Mouse (Mus musculus) bone marrow, adult 2 months (tissue): ENCODE measurements around the gene Spef1. TPM values are rescaled to one million over a fixed set of nuclear protein-coding genes. Genes with fewer than 3 reads are reported as not detected.

Source experiments
- H3K27ac ChIP-seq: fragments of 200-500 bp; 2 replicates; pipeline ENCODE4 v1.5.1; 2012; ENCODE audit warnings: low read depth, mild to moderate bottlenecking, control low read depth, inconsistent platforms, low read length; ENCODE audit not compliant: control insufficient read depth, poor library complexity, insufficient read depth
- H3K4me1 ChIP-seq: fragments of 200-500 bp; 2 replicates; pipeline ENCODE4 v1.6.1; 2011; ENCODE audit warnings: low read length; ENCODE audit not compliant: control insufficient read depth, insufficient read depth
- H3K4me3 ChIP-seq: fragments of 200-500 bp; replicated peaks from 2 replicates; pipeline ENCODE3; 2011; ENCODE audit warnings: mild to moderate bottlenecking, low read depth, low read length, control low read depth; ENCODE audit not compliant: control insufficient read depth
- CTCF ChIP-seq: fragments of 200-500 bp; IDR thresholded peaks from 2 replicates; pipeline ENCODE4 v1.5.1; 2011; ENCODE audit warnings: low read length, control low read depth; ENCODE audit not compliant: control insufficient read depth, insufficient read depth
- POLR2A ChIP-seq: fragments of 200-500 bp; IDR thresholded peaks from 2 replicates; pipeline ENCODE4 v1.6.1; 2011; ENCODE audit warnings: low read depth, mild to moderate bottlenecking, control low read depth, low read length, borderline replicate concordance; ENCODE audit not compliant: control insufficient read depth
- WGBS: fragments of 180-500 bp; shearing (Covaris S2); methylation state at CpG from one replicate; pipeline ENCODE4 v1.1.7; 2018; 5-methylcytosine and 5-hydroxymethylcytosine counted together
- polyA plus RNA-seq: library from polyadenylated mRNA; stranded (reverse); fragments of >200 nt; gene quantifications from 2 replicates; pipeline ENCODE4 v1.2.4, GENCODE M21; 2011; ENCODE audit warnings: low replicate concordance; ENCODE audit not compliant: missing spikeins, insufficient read depth, insufficient read length

The Spef1 gene
- polyA plus RNA-seq, 1 experiment, result 12.5 TPM

DNA sequence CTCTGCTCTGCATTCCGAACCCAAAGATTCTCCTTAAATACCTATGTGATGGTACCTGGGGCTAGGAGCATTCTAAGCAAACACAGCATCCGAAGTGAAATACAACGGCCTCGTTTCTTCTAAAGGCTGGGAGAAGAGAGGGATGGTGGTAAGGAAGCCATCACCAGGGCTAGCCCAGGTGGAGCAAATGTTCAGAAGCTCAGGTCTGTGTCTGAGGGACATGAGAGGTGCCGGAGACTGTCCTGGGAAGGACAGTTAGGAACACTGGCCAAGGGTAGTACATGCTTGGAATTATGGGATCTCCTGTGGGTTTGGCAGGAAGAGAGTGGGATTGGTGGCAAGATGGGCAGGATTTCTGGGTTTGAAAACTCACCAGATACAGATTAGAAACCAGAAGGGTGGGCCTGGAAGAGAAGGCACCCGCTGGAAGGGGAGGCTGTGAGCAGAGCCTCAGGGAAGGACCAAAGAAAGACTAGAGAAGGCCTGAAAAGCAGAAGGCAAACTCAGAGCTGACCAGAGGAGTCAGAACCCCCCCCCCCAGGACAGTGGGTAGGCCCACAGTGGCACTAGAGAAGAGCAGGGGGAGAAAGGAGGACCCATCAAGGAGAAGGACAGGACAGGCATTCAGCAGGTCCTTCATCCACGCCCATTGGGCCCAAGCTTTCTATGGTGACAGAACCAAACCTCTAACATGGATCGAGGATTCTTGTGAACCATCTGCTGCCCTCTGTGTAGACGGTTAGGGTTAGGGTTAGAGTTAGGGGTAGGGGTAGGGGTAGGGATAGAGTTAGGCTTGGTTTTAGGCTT is 61.7 kb downstream of the Spef1 start:
- 0 out of 2 replicates have a peak, but pooled peaks cover 2% of the 10 kb centered on the region for H3K4me1 ChIP-seq
- no peak overlapping the region for H3K27ac ChIP-seq
- WGBS, result 83% methylated on average over 9 of the region's 9 CpGs
- no peak for TF ChIP-seq POLR2A
- no peak for TF ChIP-seq CTCF
- H3K4me3 ChIP-seq, result no peak overlapping the region

DNA sequence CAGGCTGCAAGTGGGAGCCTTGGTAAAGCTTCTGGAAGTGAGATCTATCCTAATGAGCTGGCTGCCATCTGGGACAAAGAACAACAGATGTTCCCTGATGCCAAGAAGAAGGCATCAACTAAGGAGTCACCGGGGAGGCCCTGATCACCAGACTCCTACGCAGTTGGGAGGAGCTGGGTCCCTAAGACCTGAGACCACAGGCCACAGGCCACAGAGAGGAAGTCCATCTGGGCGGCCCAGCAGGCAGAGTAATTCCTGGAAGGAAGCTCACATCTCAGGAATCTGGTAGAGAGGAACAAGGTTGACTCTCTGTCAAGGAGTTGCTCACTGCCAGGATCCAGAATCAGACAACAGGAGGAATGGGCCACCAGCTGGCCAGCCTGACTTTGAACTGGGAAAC is 62.9 kb downstream of the Spef1 start:
- H3K27ac ChIP-seq, result no peak overlapping the region
- WGBS, result 12% methylated on average over 3 of the region's 3 CpGs
- TF ChIP-seq CTCF (no peak), POLR2A (no peak)

More for the DNA sequence above, 62.9 kb downstream of the Spef1 start:
- H3K4me3 ChIP-seq, result no peak overlapping the region
- H3K4me1 ChIP-seq, result 0 out of 2 replicates have a peak, but pooled peaks cover 1% of the 10 kb centered on the region

Other genes starting within 250 kb of the Spef1 start
- gene Gfra4, start 144.2 kb downstream of the Spef1 start, polyA plus RNA-seq, result 2.7 and 5.5 TPM in 2 replicates
- 34.9 and 47.9 TPM in 2 replicates for gene Adam33, start 123.5 kb downstream of the Spef1 start, polyA plus RNA-seq
- gene Siglec1, start 100.5 kb downstream of the Spef1 start, polyA plus RNA-seq, result 3.3 and 6.2 TPM in 2 replicates
- gene Hspa12b, start 60.0 kb downstream of the Spef1 start, polyA plus RNA-seq, result 2.6 and 4.4 TPM in 2 replicates
- gene Gm11037, start 53.8 kb downstream of the Spef1 start, polyA plus RNA-seq, result not detected in 2 replicates
- 46.9 and 57.6 TPM in 2 replicates for gene 1700037H04Rik, start 27.2 kb downstream of the Spef1 start, polyA plus RNA-seq
- gene Cenpb, start 7.2 kb downstream of the Spef1 start, polyA plus RNA-seq, result 22.6 and 28.5 TPM in 2 replicates
- gene Cdc25b, start 333 bp downstream of the Spef1 start, polyA plus RNA-seq, result 179 and 183 TPM in 2 replicates
- gene Ap5s1, start 19.8 kb upstream of the Spef1 start, polyA plus RNA-seq, result 12.1 and 14.5 TPM in 2 replicates
- 8.4 and 13.7 TPM in 2 replicates for gene Mavs, start 46.8 kb upstream of the Spef1 start, polyA plus RNA-seq
- 31.4 and 44.4 TPM in 2 replicates for gene Pank2, start 75.2 kb upstream of the Spef1 start, polyA plus RNA-seq
- gene Rnf24, start 165.6 kb upstream of the Spef1 start, polyA plus RNA-seq, result 0.56 and 2.0 TPM in 2 replicates